Mouse (Mus musculus) left cerebral cortex, postnatal 25 days (tissue): ENCODE measurements around the gene Gm10803. TPM values are rescaled to one million over a fixed set of nuclear protein-coding genes. Genes with fewer than 3 reads are reported as not detected.

Experiments
- DNase-seq, 2 experiments: peaks; one replicate each; pipeline ENCODE4 v3.0.0; 2022; ENCODE audit warnings: low spot score in 2 of 2, mixed read lengths in 1 of 2
- intact Hi-C: fragments of 180-260 bp; cut with DNase I; formaldehyde crosslinking; loops from one replicate; pipeline ENCODE4 v1.15.1; 2025
- total RNA-seq, 2 experiments: library from RNA; stranded (reverse); gene quantifications; 2 replicates each; pipeline ENCODE4 v1.2.3; 2021

Gene Gm10803
- total RNA-seq, 2 experiments from 2014 or later, result not detected

- intact Hi-C loops, result no loop called here
- no peak for DNase-seq
These were observed 27.1 kb downstream of the Gm10803 start for GRCm38 (mm10) chr2:93587446-93587845.

- no peak for DNase-seq
- intact Hi-C loops, result no loop called here
These were observed 29.5 kb downstream of the Gm10803 start for GRCm38 (mm10) chr2:93589875-93590274.

- intact Hi-C loops, result no loop called here
- DNase-seq, result no peak
These were observed 31.3 kb downstream of the Gm10803 start for GRCm38 (mm10) chr2:93591706-93592105.

- intact Hi-C loops, result no loop called here
- DNase-seq, result no peak
These were observed 31.9 kb downstream of the Gm10803 start for GRCm38 (mm10) chr2:93592164-93592790.

GRCm38 (mm10) chr2:93593121-93593520, 32.8 kb downstream of the Gm10803 start:
- DNase-seq, result no peak
- intact Hi-C loops, result no loop called here

- intact Hi-C loops, result no loop called here
- no peak for DNase-seq
These were observed 36.8 kb downstream of the Gm10803 start for GRCm38 (mm10) chr2:93597145-93597544.

- peak; percentile 11 to 33 for DNase-seq
- intact Hi-C loops, result no loop called here
These were observed 39.4 kb downstream of the Gm10803 start for GRCm38 (mm10) chr2:93599731-93600130.

- no peak for DNase-seq
- intact Hi-C loops, result no loop called here
These were observed 44.4 kb downstream of the Gm10803 start for GRCm38 (mm10) chr2:93604601-93605285.

- no peak for DNase-seq
- intact Hi-C loops, result no loop called here
These were observed 48.4 kb downstream of the Gm10803 start for GRCm38 (mm10) chr2:93608800-93609199.

- intact Hi-C loops, result no loop called here
- DNase-seq, result no peak
These were observed 52.7 kb downstream of the Gm10803 start for GRCm38 (mm10) chr2:93613020-93613419.

Other genes with a start within 250 kb of the Gm10803 start
- 1 to 10 TPM; 1.9 to 2.2 TPM for gene Tspan18, start 226.1 kb upstream of the Gm10803 start, total RNA-seq
- 10 to 100 TPM; 15.7 to 16.3 TPM for gene Cd82, start 97.4 kb upstream of the Gm10803 start, total RNA-seq
- gene Alx4, start 81.8 kb downstream of the Gm10803 start, total RNA-seq, result 1 to 10 TPM; 1.1 to 1.4 TPM